Mouse (Mus musculus) intestine, postnatal 0 days (tissue): ENCODE results near the gene Ssx2ip. TPM values are rescaled to one million over a fixed set of nuclear protein-coding genes. Genes with fewer than 3 reads are reported as not detected.

Experiments used
- ATAC-seq: fragments of 200-750 bp; cut with Nextera tagmentation; 2 replicates; pipeline ENCODE4 v1.8.0; 2017; ENCODE audit warnings: mild to moderate bottlenecking, moderate TSS enrichment, moderate library complexity
- H3K27ac ChIP-seq: fragments of 300-500 bp; sonication (generic); 2 replicates; pipeline ENCODE4 v1.5.1; 2014; ENCODE audit warnings: mild to moderate bottlenecking, low read depth, low read length, moderate library complexity
- H3K27me3 ChIP-seq: fragments of 300-500 bp; sonication (generic); replicated peaks from 2 replicates; pipeline ENCODE4 v1.6.1; 2014; ENCODE audit warnings: low read length, mixed read lengths; ENCODE audit not compliant: control insufficient read depth, insufficient read depth
- H3K36me3 ChIP-seq: fragments of 300-500 bp; sonication (generic); 2 replicates; pipeline ENCODE4 v1.6.1; 2014; ENCODE audit warnings: mild to moderate bottlenecking, moderate library complexity; ENCODE audit not compliant: control insufficient read depth, insufficient read depth
- H3K4me1 ChIP-seq: fragments of 300-500 bp; sonication (generic); replicated peaks from 2 replicates; pipeline ENCODE4 v1.6.1; 2014; ENCODE audit warnings: antibody characterized with exemption, low read length, mixed read lengths; ENCODE audit not compliant: control insufficient read depth, insufficient read depth
- H3K4me2 ChIP-seq: fragments of 300-500 bp; sonication (generic); replicated peaks from 2 replicates; pipeline ENCODE4 v1.6.1; 2014; ENCODE audit warnings: low read depth, mild to moderate bottlenecking, moderate library complexity
- H3K4me3 ChIP-seq: fragments of 300-500 bp; sonication (generic); 2 replicates; pipeline ENCODE4 v1.5.1; 2014; ENCODE audit warnings: low read depth, low read length
- H3K9ac ChIP-seq: fragments of 300-500 bp; sonication (generic); 2 replicates; pipeline ENCODE4 v1.6.1; 2014; ENCODE audit warnings: mild to moderate bottlenecking, low read depth, low read length
- H3K9me3 ChIP-seq: fragments of 300-500 bp; sonication (generic); 2 replicates; pipeline ENCODE4 v1.6.1; 2016; ENCODE audit warnings: mixed run types; ENCODE audit not compliant: control insufficient read depth
- CTCF ChIP-seq: sonication (generic); IDR thresholded peaks from 2 replicates; pipeline ENCODE4 v1.5.1; 2016; ENCODE audit warnings: low read depth, mild to moderate bottlenecking, control low read depth, antibody characterized with exemption, moderate library complexity
- WGBS: fragments of 180-500 bp; shearing (Covaris S2); extraction: QIAGEN DNeasy Blood & Tissue Kit; methylation state at CpG from one replicate; pipeline ENCODE4 v1.1.7; 2014; 5-methylcytosine and 5-hydroxymethylcytosine counted together
- polyA plus RNA-seq: library from polyadenylated mRNA; unstranded; fragments of >200 nt; fragmentation: Nextera tagmentation; extraction: Ambion mirVana; gene quantifications from 2 replicates; pipeline ENCODE4 v1.2.1, GENCODE M21; 2015

Gene Ssx2ip
- polyA plus RNA-seq, 1 experiment from 2014 or later = 31.1 TPM

GRCm38 (mm10) chr3:146380874-146381273 is 23.6 kb upstream of the Ssx2ip start:
- 91% methylated on average over 2 of the region's 2 CpGs for WGBS
- no peaks in the 10 kb centered on the region for H3K36me3 ChIP-seq
- no peak overlapping the region for H3K27ac ChIP-seq
- H3K4me1 ChIP-seq = no peaks in the 10 kb centered on the region
- H3K9me3 ChIP-seq = no peaks in the 10 kb centered on the region
- no peak for TF ChIP-seq CTCF
- no peaks in the 10 kb centered on the region for H3K27me3 ChIP-seq
- no peak overlapping the region for H3K4me3 ChIP-seq
- ATAC-seq = no peak
- no peak overlapping the region for H3K9ac ChIP-seq
- no peak overlapping the region for H3K4me2 ChIP-seq

GRCm38 (mm10) chr3:146381471-146381870 is 23.0 kb upstream of the Ssx2ip start:
- Histone ChIP-seq H3K9me3 (no peaks in the 10 kb centered on the region), H3K4me1 (no peaks in the 10 kb centered on the region), H3K4me2 (no peak overlapping the region), H3K4me3 (no peak overlapping the region), H3K36me3 (no peaks in the 10 kb centered on the region), H3K27me3 (no peaks in the 10 kb centered on the region), H3K9ac (no peak overlapping the region), H3K27ac (no peak overlapping the region)
- no peak for TF ChIP-seq CTCF
- WGBS = 91% methylated on average over 9 of the region's 9 CpGs
- ATAC-seq = no peak

- TF ChIP-seq CTCF = no peak
These were observed 17.6 kb upstream of the Ssx2ip start for GRCm38 (mm10) chr3:146386800-146387199.

GRCm38 (mm10) chr3:146392656-146393321 is 11.7 kb upstream of the Ssx2ip start:
- H3K27ac ChIP-seq = no peak overlapping the region
- no peak for TF ChIP-seq CTCF
- H3K9ac ChIP-seq = no peak overlapping the region
- WGBS = 70% methylated on average over 19 of the region's 19 CpGs
- no peak overlapping the region for H3K4me2 ChIP-seq
- no peak for ATAC-seq
- H3K36me3 ChIP-seq = no peaks in the 10 kb centered on the region
- no peak overlapping the region for H3K4me3 ChIP-seq
- no peaks in the 10 kb centered on the region for H3K9me3 ChIP-seq
- H3K27me3 ChIP-seq = no peaks in the 10 kb centered on the region
- H3K4me1 ChIP-seq = no peaks in the 10 kb centered on the region

More at GRCm38 (mm10) chr3:146386800-146387199, 17.6 kb upstream of the Ssx2ip start:
- no peak overlapping the region for H3K9ac ChIP-seq
- H3K27ac ChIP-seq = no peak overlapping the region
- H3K9me3 ChIP-seq = no peaks in the 10 kb centered on the region
- ATAC-seq = no peak
- no peak overlapping the region for H3K4me2 ChIP-seq
- H3K27me3 ChIP-seq = no peaks in the 10 kb centered on the region
- no peak overlapping the region for H3K4me3 ChIP-seq
- no peaks in the 10 kb centered on the region for H3K4me1 ChIP-seq
- H3K36me3 ChIP-seq = no peaks in the 10 kb centered on the region
- WGBS = 65% methylated on average over 3 of the region's 3 CpGs

- no peak for TF ChIP-seq CTCF
- H3K9ac ChIP-seq = no peak overlapping the region
- H3K4me2 ChIP-seq = no peak overlapping the region
- no peaks in the 10 kb centered on the region for H3K9me3 ChIP-seq
- no peak overlapping the region for H3K27ac ChIP-seq
- H3K27me3 ChIP-seq = no peaks in the 10 kb centered on the region
- H3K4me3 ChIP-seq = no peak overlapping the region
- no peaks in the 10 kb centered on the region for H3K4me1 ChIP-seq
- WGBS = 28% methylated on average over 7 of the region's 7 CpGs
- H3K36me3 ChIP-seq = no peaks in the 10 kb centered on the region
- no peak for ATAC-seq
These were observed 10.8 kb upstream of the Ssx2ip start for GRCm38 (mm10) chr3:146393641-146394100.

- Histone ChIP-seq H3K4me2 (no peak overlapping the region), H3K36me3 (no peaks in the 10 kb centered on the region), H3K4me1 (no peaks in the 10 kb centered on the region), H3K9me3 (no peaks in the 10 kb centered on the region), H3K9ac (no peak overlapping the region), H3K27me3 (no peaks in the 10 kb centered on the region), H3K4me3 (no peak overlapping the region), H3K27ac (no peak overlapping the region)
- 78% methylated on average over 6 of the region's 6 CpGs for WGBS
- no peak for TF ChIP-seq CTCF
- no peak for ATAC-seq
These were observed 8.2 kb upstream of the Ssx2ip start for GRCm38 (mm10) chr3:146396256-146396655.
